Mouse (Mus musculus): Measurements from ENCODE around the gene Lta. TPM values are rescaled to one million over a fixed set of nuclear protein-coding genes. Genes with fewer than 3 reads are reported as not detected.
A peak's percentile ranks its signal among the peaks of the same experiment; 100 is the strongest.

Gene Lta
- 1 to 10 TPM in 3 of 26 experiments, under 1 TPM in 4, not detected in 19; 0.69 to 1.6 (median 0.75) TPM for total RNA-seq (2018; cell fraction: chromatin; rRNA removed)
- total RNA-seq (2018; cell fraction: cytosol; rRNA removed), result under 1 TPM in 14 of 26 experiments, not detected in 12; 0.10 to 0.65 (median 0.20) TPM
- 1 to 10 TPM in 7 of 26 experiments, under 1 TPM in 12, not detected in 7; 0.39 to 2.6 (median 0.79) TPM for total RNA-seq (2018; cell fraction: nucleus; rRNA removed)
- polyA plus RNA-seq (2018), result not detected in 3 replicates

DNA sequence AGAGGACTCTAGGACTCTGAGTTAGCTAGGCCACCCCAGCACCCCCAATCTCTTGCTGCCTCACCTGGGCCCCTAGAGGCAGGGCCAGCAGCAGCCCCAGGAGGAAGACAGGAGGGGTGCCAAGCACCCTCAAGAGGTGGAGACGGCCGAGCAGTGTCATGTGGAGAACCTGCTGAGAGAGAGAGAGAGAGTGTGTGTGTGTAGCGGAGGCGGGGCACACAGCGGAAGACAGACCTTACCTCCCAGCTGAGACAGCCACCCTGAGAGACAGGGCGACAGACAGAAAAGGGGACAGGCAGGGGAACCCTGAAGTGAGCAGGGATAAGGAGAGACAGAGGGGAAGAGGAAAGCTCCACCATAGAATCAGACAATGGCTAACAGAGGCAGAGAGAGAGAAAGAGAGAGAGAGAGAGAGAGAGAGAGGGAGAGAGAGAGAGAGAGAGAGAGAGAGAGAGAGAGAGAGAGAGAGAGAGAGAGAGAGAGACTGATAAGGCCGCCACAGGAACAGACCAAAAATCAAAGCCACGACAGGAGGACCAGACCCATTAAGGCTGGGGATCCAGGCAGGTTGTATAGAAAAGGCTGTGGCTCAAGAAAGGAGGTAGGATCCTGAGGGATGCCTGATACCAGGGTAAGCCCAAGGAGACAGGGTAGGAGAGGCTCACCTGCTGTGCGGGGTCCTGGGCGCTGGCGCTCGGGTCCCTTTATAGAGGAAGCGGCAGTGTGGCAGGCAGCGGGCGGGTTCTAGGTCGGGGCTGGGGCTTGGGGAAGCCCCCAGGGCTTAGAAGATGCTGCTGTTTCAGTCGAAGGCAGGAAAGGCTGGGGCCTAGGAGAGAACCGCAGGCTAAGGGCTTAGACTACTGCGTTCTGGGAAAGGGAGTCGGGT lies at the start of gene Lta:
Lta (minus strand) TSS at position 858 of the 886 bp plus-strand sequence.
- WGBS (ENCODE audit: missing documents), result 87% methylated on average over 17 of the region's 20 CpGs
- Histone ChIP-seq H3K4me3 (ENCODE audit: inconsistent target) (no peak within 1 kb of the TSS), H3K27ac (no peak within 1 kb of the TSS), H3K36me3 (ENCODE audit: inconsistent target) (peaks cover under 1% of the 10 kb centered on the region; the same call in 1 of the 2 replicates), H3K79me2 (ENCODE audit: inconsistent target) (peaks cover 18% of the 10 kb centered on the region)

DNA sequence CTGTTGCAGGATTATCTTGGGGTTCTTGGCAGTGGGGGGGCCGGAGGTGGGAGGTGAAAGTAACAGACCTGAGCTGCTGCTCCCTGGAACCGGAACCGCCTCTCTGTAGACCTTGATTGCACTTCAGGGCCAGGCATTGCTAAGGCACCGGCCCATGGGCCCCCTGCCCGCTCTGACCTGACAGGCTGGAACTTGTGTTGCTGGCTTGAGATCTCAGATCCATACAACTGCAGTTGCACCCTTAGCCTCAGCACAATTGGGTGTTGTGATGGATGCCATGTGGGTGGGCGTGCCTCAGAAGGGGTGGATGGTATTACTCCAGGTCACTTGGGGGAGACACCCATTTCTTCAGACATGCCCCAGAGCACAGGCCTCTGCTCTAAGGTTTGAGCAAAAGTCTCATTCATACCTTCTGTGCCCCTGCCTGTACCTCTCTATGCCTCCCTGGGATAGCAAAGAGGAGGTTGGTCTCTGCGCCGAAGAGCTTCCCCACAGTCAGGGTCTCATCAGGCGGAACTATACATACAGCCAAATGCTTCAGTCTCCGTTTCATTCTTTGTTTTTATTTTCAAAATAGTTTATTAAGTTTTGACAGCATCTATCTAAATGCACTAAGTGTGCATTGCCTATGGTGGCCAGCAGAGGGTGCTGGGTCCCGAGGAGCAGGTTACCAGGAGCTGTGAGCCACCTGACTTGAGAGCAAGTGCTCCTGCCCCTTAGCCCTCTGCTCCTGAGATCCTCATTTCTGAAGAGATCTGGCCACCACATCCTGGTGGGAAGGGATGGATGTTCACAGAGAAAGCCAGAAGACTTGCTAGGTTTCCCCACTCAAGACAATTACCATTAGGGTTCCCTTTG lies 49.3 kb upstream of the Lta start:
- no peak overlapping the region for H3K27ac ChIP-seq
- H3K79me2 ChIP-seq (ENCODE audit: inconsistent target), result peaks cover 10% of the 10 kb centered on the region; the same call in 1 of the 2 replicates
- WGBS (ENCODE audit: missing documents), result 77% methylated on average over 10 of the region's 11 CpGs
- H3K36me3 ChIP-seq (ENCODE audit: inconsistent target), result peaks cover 43% of the 10 kb centered on the region
- no peak overlapping the region for H3K4me3 ChIP-seq (ENCODE audit: inconsistent target)

GRCm38 (mm10) chr17:35253293-35254093 lies 48.3 kb upstream of the Lta start:
- Histone ChIP-seq H3K27ac (no peak overlapping the region), H3K79me2 (ENCODE audit: inconsistent target) (peaks cover 20% of the 10 kb centered on the region), H3K36me3 (ENCODE audit: inconsistent target) (peaks cover 53% of the 10 kb centered on the region), H3K4me3 (ENCODE audit: inconsistent target) (no peak overlapping the region)
- 82% methylated on average over 13 of the region's 32 CpGs for WGBS (ENCODE audit: missing documents)

DNA sequence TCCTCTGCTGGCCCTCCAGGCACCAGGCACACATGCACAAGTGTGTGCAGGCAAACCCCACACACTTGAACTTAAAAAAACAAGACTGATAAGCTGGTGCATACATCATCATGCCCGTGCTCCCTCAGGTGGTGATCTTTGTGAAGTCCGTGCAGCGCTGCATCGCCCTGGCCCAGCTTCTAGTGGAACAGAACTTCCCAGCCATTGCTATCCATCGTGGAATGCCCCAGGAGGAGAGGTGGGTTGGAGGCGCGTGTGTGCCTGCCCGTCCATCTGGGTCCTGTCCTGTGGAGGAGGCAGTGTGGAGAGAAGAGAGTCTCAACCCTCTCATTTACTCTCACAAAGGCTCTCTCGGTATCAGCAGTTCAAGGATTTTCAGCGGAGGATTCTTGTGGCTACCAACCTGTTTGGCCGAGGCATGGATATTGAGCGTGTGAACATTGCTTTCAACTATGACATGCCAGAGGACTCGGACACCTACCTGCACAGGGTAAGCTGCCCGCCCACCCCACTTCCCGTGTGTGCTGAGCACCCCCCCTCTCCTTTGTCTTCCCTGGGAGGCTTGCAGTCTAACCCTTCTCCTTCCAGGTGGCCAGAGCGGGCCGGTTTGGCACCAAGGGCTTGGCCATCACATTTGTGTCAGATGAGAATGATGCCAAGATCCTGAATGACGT lies 47.6 kb upstream of the Lta start:
- H3K36me3 ChIP-seq (ENCODE audit: inconsistent target), result peaks cover 60% of the 10 kb centered on the region
- no peak overlapping the region for H3K27ac ChIP-seq
- WGBS (ENCODE audit: missing documents), result 88% methylated on average over 18 of the region's 18 CpGs
- no peak overlapping the region for H3K4me3 ChIP-seq (ENCODE audit: inconsistent target)
- peaks cover 27% of the 10 kb centered on the region for H3K79me2 ChIP-seq (ENCODE audit: inconsistent target)

- Histone ChIP-seq H3K27ac (no peak overlapping the region), H3K79me2 (ENCODE audit: inconsistent target) (peaks cover 35% of the 10 kb centered on the region), H3K4me3 (ENCODE audit: inconsistent target) (no peak overlapping the region), H3K36me3 (ENCODE audit: inconsistent target) (peaks cover 68% of the 10 kb centered on the region)
- 95% methylated on average over 5 of the region's 5 CpGs for WGBS (ENCODE audit: missing documents)
Observed at GRCm38 (mm10) chr17:35251981-35252380, 46.8 kb upstream of the Lta start.

GRCm38 (mm10) chr17:35251162-35251719 lies 46.1 kb upstream of the Lta start:
- Histone ChIP-seq H3K79me2 (ENCODE audit: inconsistent target) (peaks cover 43% of the 10 kb centered on the region), H3K36me3 (ENCODE audit: inconsistent target) (peaks cover 75% of the 10 kb centered on the region), H3K4me3 (ENCODE audit: inconsistent target) (no peak overlapping the region), H3K27ac (no peak overlapping the region)
- WGBS (ENCODE audit: missing documents), result 85% methylated on average over 15 of the region's 15 CpGs

DNA sequence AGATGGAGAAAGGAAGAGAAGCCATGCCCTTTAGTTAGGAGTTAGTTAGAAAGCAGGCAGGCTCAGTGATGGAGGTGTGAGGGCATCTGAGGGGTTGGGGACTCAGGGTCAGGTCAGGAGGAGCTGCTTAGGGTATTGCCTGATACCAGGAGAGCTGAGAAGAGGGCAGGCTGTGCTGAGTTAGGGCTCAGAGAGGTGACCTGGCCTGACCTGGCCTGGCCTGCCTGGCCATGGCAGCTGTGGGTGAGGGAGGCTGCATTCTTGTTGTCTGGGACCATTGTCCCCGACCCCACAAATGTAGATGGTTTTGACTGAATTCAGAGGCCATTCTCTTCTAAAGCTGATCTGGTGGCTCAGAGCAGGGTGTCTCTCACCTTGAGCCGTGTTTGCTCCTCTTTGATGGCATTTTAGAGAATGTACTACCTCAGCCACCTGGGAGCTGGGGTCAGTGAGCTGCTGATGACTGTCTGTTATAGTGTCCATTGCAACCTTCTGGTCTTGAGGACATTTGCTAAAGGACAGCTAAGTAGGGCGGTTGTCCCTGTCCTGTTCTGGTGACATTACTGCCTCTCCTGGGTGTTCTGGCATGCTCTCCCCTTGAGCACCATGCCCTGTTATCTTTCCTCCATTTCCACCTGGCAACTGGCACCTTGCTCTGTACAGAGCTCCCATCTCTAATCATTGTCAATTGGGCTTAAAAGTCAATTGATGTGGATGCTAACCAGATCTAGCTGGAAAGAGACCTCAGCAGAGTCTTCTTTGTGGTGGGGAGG lies 45.4 kb upstream of the Lta start:
- WGBS (ENCODE audit: missing documents), result 92% methylated on average over 3 of the region's 3 CpGs

DNA sequence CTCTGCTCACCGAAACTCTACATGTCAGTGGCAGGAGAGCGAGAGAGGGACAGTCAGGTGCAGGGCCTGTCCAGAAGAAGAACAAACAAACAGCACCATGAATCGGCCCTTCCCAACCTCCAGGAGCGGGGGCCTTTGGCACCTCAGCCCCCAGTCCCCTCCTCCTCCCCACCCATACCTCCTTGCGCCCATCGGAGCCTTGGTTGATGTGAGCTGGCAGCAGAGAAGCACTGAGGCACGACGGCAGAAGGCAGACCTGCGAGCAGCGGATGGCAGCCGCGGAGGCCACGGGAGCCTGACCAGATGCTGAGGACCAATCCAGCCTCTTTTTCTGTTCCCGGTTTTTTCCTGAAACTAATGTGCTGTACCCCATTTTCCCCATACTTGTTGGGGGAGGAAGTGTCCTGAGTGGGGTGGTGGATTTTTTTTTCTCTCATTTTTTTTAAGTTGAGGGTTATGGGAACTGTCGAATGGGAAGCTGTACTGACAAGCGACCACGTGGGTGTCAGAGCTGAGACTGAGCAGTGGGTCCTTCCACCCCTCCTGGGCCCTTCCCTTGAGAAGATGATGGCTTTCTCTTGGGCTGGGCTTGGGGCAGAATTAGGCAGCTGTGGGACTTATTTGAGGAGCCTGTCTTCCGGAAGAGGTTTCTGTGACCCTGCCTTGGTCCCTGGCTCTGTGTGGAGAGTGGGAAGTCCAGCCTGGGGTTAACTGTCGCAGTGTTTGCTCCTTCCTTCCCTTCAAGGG lies 44.5 kb upstream of the Lta start:
- Histone ChIP-seq H3K27ac (no peak overlapping the region), H3K4me3 (ENCODE audit: inconsistent target) (no peak overlapping the region), H3K79me2 (ENCODE audit: inconsistent target) (peaks cover 59% of the 10 kb centered on the region), H3K36me3 (ENCODE audit: inconsistent target) (peaks cover 78% of the 10 kb centered on the region)
- WGBS (ENCODE audit: missing documents), result 84% methylated on average over 17 of the region's 19 CpGs

More for the DNA sequence above, 45.4 kb upstream of the Lta start:
- Histone ChIP-seq H3K79me2 (ENCODE audit: inconsistent target) (peaks cover 50% of the 10 kb centered on the region), H3K36me3 (ENCODE audit: inconsistent target) (peaks cover 76% of the 10 kb centered on the region), H3K27ac (no peak overlapping the region), H3K4me3 (ENCODE audit: inconsistent target) (no peak overlapping the region)

DNA sequence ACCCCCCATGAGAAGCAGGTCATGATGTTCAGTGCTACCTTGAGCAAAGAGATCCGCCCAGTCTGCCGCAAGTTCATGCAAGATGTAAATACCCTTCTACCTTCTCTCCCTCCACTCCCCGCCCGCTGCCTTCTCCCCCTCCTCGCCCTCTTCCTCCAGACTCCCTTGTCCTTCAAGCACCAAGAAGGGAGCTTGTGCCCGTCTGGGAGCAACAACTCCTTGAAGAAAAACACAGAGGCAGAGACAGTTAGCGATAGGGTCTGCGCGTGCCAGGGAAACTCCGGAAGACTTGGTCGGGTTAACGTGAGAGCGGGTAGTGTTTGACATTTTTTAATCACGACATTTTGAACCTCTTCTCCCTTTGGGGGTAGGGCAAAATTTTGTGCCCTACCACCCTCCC lies 43.8 kb upstream of the Lta start:
- WGBS (ENCODE audit: missing documents), result 94% methylated on average over 14 of the region's 14 CpGs
- Histone ChIP-seq H3K36me3 (ENCODE audit: inconsistent target) (peaks cover 84% of the 10 kb centered on the region), H3K27ac (no peak overlapping the region), H3K79me2 (ENCODE audit: inconsistent target) (peaks cover 65% of the 10 kb centered on the region), H3K4me3 (ENCODE audit: inconsistent target) (no peak overlapping the region)

- H3K36me3 ChIP-seq (ENCODE audit: inconsistent target), result peaks cover 70% of the 10 kb centered on the region
- no peak overlapping the region for H3K4me3 ChIP-seq (ENCODE audit: inconsistent target)
- no peak overlapping the region for H3K27ac ChIP-seq
- WGBS (ENCODE audit: missing documents), result 86% methylated on average over 7 of the region's 7 CpGs
- H3K79me2 ChIP-seq (ENCODE audit: inconsistent target), result peaks cover 84% of the 10 kb centered on the region
Observed at GRCm38 (mm10) chr17:35247144-35247543, 42.0 kb upstream of the Lta start.

GRCm38 (mm10) chr17:35245731-35246623 lies 40.8 kb upstream of the Lta start:
- Histone ChIP-seq H3K79me2 (ENCODE audit: inconsistent target) (peaks cover 84% of the 10 kb centered on the region), H3K4me3 (ENCODE audit: inconsistent target) (no peak overlapping the region), H3K36me3 (ENCODE audit: inconsistent target) (peaks cover 61% of the 10 kb centered on the region), H3K27ac (peak overlapping the region; percentile 93; the same call in 1 of the 2 replicates)
- 46% methylated on average over 15 of the region's 15 CpGs for WGBS (ENCODE audit: missing documents)
